Comparison of ENCODE assay signal across 8 mouse cellular contexts in the genomic region with DNA sequence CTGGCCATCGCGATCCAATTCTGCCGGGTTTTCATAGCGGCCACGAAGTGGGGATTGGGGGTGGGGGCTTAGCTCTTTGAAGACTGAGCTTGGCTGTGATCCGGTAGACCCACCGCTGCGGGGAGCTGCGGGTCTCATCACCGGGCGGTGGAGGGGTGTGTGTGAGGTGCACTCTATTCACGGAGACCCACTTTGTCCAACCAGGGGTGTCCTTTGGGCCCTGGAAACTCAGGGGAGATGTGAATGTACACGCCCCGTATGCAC. TPM values are rescaled to one million over a fixed set of nuclear protein-coding genes. Genes with fewer than 3 reads are reported as not detected.
A peak's percentile ranks its signal among the peaks of the same experiment; 100 is the strongest.
DNase-seq lines count a peak whose midpoint lies in the region; ATAC-seq and TF ChIP-seq lines count a peak whose summit lies in the region.

No protein-coding gene starts in this region.

- H3K36me3 ChIP-seq in lung, postnatal 0 days (ENCODE audit: insufficient read depth, low read length), result no peaks in the 10 kb centered on the region
- H3K36me3 ChIP-seq in embryonic facial prominence, embryonic 14.5 days (ENCODE audit: control insufficient read depth, insufficient read depth, low read length), result no peaks in the 10 kb centered on the region
- 0 out of 2 replicates have a peak, but pooled peaks cover 2% of the 10 kb centered on the region for H3K36me3 ChIP-seq in limb, embryonic 10.5 days
- no peaks in the 10 kb centered on the region for H3K36me3 ChIP-seq in small intestine, adult 2 months (ENCODE audit: control insufficient read depth, insufficient read depth, low read length)

- no peak for TF ChIP-seq CTCF in lung, postnatal 0 days (IDR thresholded peaks at IDR 0.05)
- TF ChIP-seq CTCF in small intestine, adult 2 months (IDR thresholded peaks at IDR 0.05; ENCODE audit: extremely low read depth, insufficient read length, insufficient replicate concordance, low read depth, low read length), result no peak; the same call in 1 of the 2 replicates

- H3K4me3 ChIP-seq in lung, postnatal 0 days (ENCODE audit: low read depth, low read length), result peak overlapping the region; percentile 99
- peak overlapping the region; percentile 98 for H3K4me3 ChIP-seq in embryonic facial prominence, embryonic 14.5 days (ENCODE audit: low read depth, low read length)
- peak overlapping the region; percentile 86 for H3K4me3 ChIP-seq in limb, embryonic 10.5 days
- peak overlapping the region; percentile 73 for H3K4me3 ChIP-seq in small intestine, adult 2 months (ENCODE audit: low read depth, low read length)

- peak overlapping the region; percentile 68 for H3K9ac ChIP-seq in lung, postnatal 0 days (replicated peaks; ENCODE audit: low read depth)
- peak overlapping the region; percentile 81 for H3K9ac ChIP-seq in embryonic facial prominence, embryonic 14.5 days (ENCODE audit: low read depth, low read length)

- no peak for DNase-seq in lung, postnatal 0 days (ENCODE audit: low spot score)
- DNase-seq in lung, postnatal 36 days, result no peak
- DNase-seq in embryonic facial prominence, embryonic 14.5 days (ENCODE audit: low spot score), result no peak
- DNase-seq in limb, embryonic 10.5 days (ENCODE audit: low spot score), result no peak
- DNase-seq in layer of hippocampus, postnatal 25 days (ENCODE audit: extremely low spot score in 1 of 2, low spot score in 1 of 2), result no peak
- no peak for DNase-seq in gastrocnemius, postnatal 25 days

- TF ChIP-seq POLR2A in small intestine, adult 2 months (IDR thresholded peaks at IDR 0.05; ENCODE audit: low read depth, low read length), result no peak

- no peak for ATAC-seq in lung, postnatal 0 days
- ATAC-seq in embryonic facial prominence, embryonic 14.5 days (ENCODE audit: low read depth), result peak; percentile 44
- ATAC-seq in megakaryocyte progenitor cell, adult 5-6 weeks (replicated peaks; ENCODE audit: poor library complexity), result no peak

- no peaks in the 10 kb centered on the region for H3K27me3 ChIP-seq in lung, postnatal 0 days (replicated peaks; ENCODE audit: insufficient read depth, low read length)
- peaks cover 10% of the 10 kb centered on the region for H3K27me3 ChIP-seq in embryonic facial prominence, embryonic 14.5 days (replicated peaks; ENCODE audit: control insufficient read depth, insufficient read depth, low read length)
- peaks cover 19% of the 10 kb centered on the region for H3K27me3 ChIP-seq in limb, embryonic 10.5 days (ENCODE audit: low read depth, poor library complexity, severe bottlenecking)
- H3K27me3 ChIP-seq in small intestine, adult 2 months (ENCODE audit: control insufficient read depth, insufficient read depth, low read length), result no peaks in the 10 kb centered on the region

- TF ChIP-seq EP300 in lung, postnatal 0 days (IDR thresholded peaks at IDR 0.05), result no peak

- under 1% methylated on average over 14 of the region's 14 CpGs for WGBS in lung, postnatal 0 days
- under 1% methylated on average over 14 of the region's 14 CpGs for WGBS in embryonic facial prominence, embryonic 14.5 days
- WGBS in limb, embryonic 10.5 days, result 0% methylated on average over 14 of the region's 14 CpGs
- 1% methylated on average over 14 of the region's 14 CpGs for WGBS in small intestine, adult 2 months

- peaks cover 7% of the 10 kb centered on the region; the same call in 1 of the 2 replicates for H3K4me1 ChIP-seq in lung, postnatal 0 days (ENCODE audit: insufficient read depth, low read depth, low read length)
- peaks cover 14% of the 10 kb centered on the region; the same call in 1 of the 2 replicates for H3K4me1 ChIP-seq in embryonic facial prominence, embryonic 14.5 days (ENCODE audit: control insufficient read depth, insufficient read depth, low read length)
- peaks cover 20% of the 10 kb centered on the region for H3K4me1 ChIP-seq in limb, embryonic 10.5 days
- no peaks in the 10 kb centered on the region for H3K4me1 ChIP-seq in small intestine, adult 2 months (ENCODE audit: control insufficient read depth, insufficient read depth, insufficient read length, low read length)

- H3K9me3 ChIP-seq in lung, postnatal 0 days (ENCODE audit: low read length), result no peaks in the 10 kb centered on the region
- no peaks in the 10 kb centered on the region for H3K9me3 ChIP-seq in embryonic facial prominence, embryonic 14.5 days (ENCODE audit: control insufficient read depth, low read length)
- no peaks in the 10 kb centered on the region for H3K9me3 ChIP-seq in limb, embryonic 10.5 days (replicated peaks)

- H3K4me2 ChIP-seq in lung, postnatal 0 days (replicated peaks; ENCODE audit: low read depth, low read length), result peak overlapping the region; percentile 96
- peak overlapping the region; percentile 93 for H3K4me2 ChIP-seq in embryonic facial prominence, embryonic 14.5 days (ENCODE audit: low read depth, low read length)

- H3K27ac ChIP-seq in lung, postnatal 0 days (ENCODE audit: low read length), result peak overlapping the region; percentile 95
- H3K27ac ChIP-seq in embryonic facial prominence, embryonic 14.5 days (replicated peaks; ENCODE audit: low read depth, low read length), result peak overlapping the region; percentile 86
- peak overlapping the region; percentile 98 for H3K27ac ChIP-seq in limb, embryonic 10.5 days
- H3K27ac ChIP-seq in small intestine, adult 2 months (ENCODE audit: insufficient read depth, low read depth, low read length), result peak overlapping the region; percentile 91

RNA-seq across cellular contexts. Expression of a gene that starts 0.7 kb away (rescaled TPM):
- polyA plus RNA-seq in lung, postnatal 0 days (2015; fragmentation: Nextera tagmentation; extraction: Ambion mirVana), result 10.8 and 12.3 TPM in 2 replicates
- 12.6 and 15.5 TPM in 2 replicates for polyA plus RNA-seq in embryonic facial prominence, embryonic 14.5 days (2014; fragmentation: Nextera tagmentation; extraction: Ambion mirVana)
- polyA plus RNA-seq in limb, embryonic 10.5 days (2016; fragmentation: Nextera tagmentation; extraction: Ambion mirVana), result 5.0 and 5.8 TPM in 2 replicates
- 9.9 and 17.7 TPM in 2 replicates for polyA plus RNA-seq in small intestine, adult 2 months (2012; rRNA removed)
- total RNA-seq in layer of hippocampus, postnatal 25 days (2021), result 100 to 1,000 TPM; 111 to 117 TPM
- total RNA-seq in megakaryocyte progenitor cell, adult 5-6 weeks (2015), result 97.4 and 97.8 TPM in 2 replicates
- 92.9 and 97.4 TPM in 2 replicates for total RNA-seq in megakaryocyte progenitor cell, adult 5-6 weeks (2017)
- total RNA-seq in gastrocnemius, postnatal 25 days (2021), result 10 to 100 TPM; 31.8 to 35.9 TPM

RNA-seq across cellular contexts. Expression of a gene that starts 17.0 kb away (rescaled TPM):
- 41.2 and 43.8 TPM in 2 replicates for polyA plus RNA-seq in lung, postnatal 0 days (2015; fragmentation: Nextera tagmentation; extraction: Ambion mirVana)
- 64.1 and 66.5 TPM in 2 replicates for polyA plus RNA-seq in embryonic facial prominence, embryonic 14.5 days (2014; fragmentation: Nextera tagmentation; extraction: Ambion mirVana)
- 62.5 and 71.7 TPM in 2 replicates for polyA plus RNA-seq in limb, embryonic 10.5 days (2016; fragmentation: Nextera tagmentation; extraction: Ambion mirVana)
- 1.0 and 1.5 TPM in 2 replicates for polyA plus RNA-seq in small intestine, adult 2 months (2012; rRNA removed)
- total RNA-seq in layer of hippocampus, postnatal 25 days (2021), result 100 to 1,000 TPM in 1 of 2 experiments, 10 to 100 TPM in 1; 97.1 to 105 TPM
- total RNA-seq in megakaryocyte progenitor cell, adult 5-6 weeks (2015), result 88.9 and 89.5 TPM in 2 replicates
- 64.2 and 68.4 TPM in 2 replicates for total RNA-seq in megakaryocyte progenitor cell, adult 5-6 weeks (2017)
- total RNA-seq in gastrocnemius, postnatal 25 days (2021), result 10 to 100 TPM; 47.3 to 65.2 TPM

Comparison
In these comparisons a context has a peak if more than half of its experiments do, and no peak if none do; other contexts are left out.
1. RNA of a gene that starts 17.0 kb away (polyA plus RNA-seq): 62.5 to 71.7 TPM in limb, embryonic 10.5 days, 64.1 to 66.5 TPM in embryonic facial prominence, embryonic 14.5 days and 41.2 to 43.8 TPM in lung, postnatal 0 days; 1.0 to 1.5 TPM in small intestine, adult 2 months; every median in the first group is over 10 times any median in the second.
2. Peak in every context shown above with its lines, with median percentiles within 50 percentile points of each other: H3K27ac ChIP-seq and H3K4me3 ChIP-seq.